Mouse (Mus musculus) yolk sac, embryonic 10.5 days (tissue): ENCODE measurements around the gene Eef1g.

ENCODE experiments used
- DNase-seq: peaks from one replicate; pipeline ENCODE4 v3.0.0-alpha.2; 2017; ENCODE audit warnings: low spot score

The Eef1g gene

GRCm38 (mm10) chr19:9026634-9027033, 59.8 kb downstream of the Eef1g start:
- DNase-seq = no peak

- peak; percentile 65 for DNase-seq
Observed at GRCm38 (mm10) chr19:9027795-9028194, 61.0 kb downstream of the Eef1g start.
